Mouse (Mus musculus) limb, embryonic 15.5 days (tissue): Measurements from ENCODE around the gene Cbfb. TPM values are rescaled to one million over a fixed set of nuclear protein-coding genes. Genes with fewer than 3 reads are reported as not detected.

Source experiments
- ATAC-seq: fragments of 200-750 bp; cut with Nextera tagmentation; 2 replicates; pipeline ENCODE4 v1.8.0; 2017; ENCODE audit warnings: low read depth, moderate TSS enrichment; ENCODE audit not compliant: insufficient number of reproducible peaks, low FRiP score, low TSS enrichment
- H3K27ac ChIP-seq: fragments of 300-500 bp; sonication (generic); 2 replicates; pipeline ENCODE4 v1.5.1; 2015; ENCODE audit warnings: moderate library complexity, mild to moderate bottlenecking, inconsistent platforms
- H3K27me3 ChIP-seq: fragments of 300-500 bp; sonication (generic); 2 replicates; pipeline ENCODE4 v1.6.1; 2015; ENCODE audit warnings: inconsistent platforms
- H3K36me3 ChIP-seq: fragments of 300-500 bp; sonication (generic); 2 replicates; pipeline ENCODE4 v1.6.1; 2015; ENCODE audit warnings: inconsistent platforms
- H3K4me1 ChIP-seq: fragments of 300-500 bp; sonication (generic); 2 replicates; pipeline ENCODE4 v1.6.1; 2015; ENCODE audit warnings: inconsistent platforms
- H3K4me2 ChIP-seq: fragments of 300-500 bp; sonication (generic); 2 replicates; pipeline ENCODE4 v1.6.1; 2015; ENCODE audit warnings: mild to moderate bottlenecking, inconsistent platforms
- H3K4me3 ChIP-seq: fragments of 300-500 bp; sonication (generic); 2 replicates; pipeline ENCODE4 v1.5.1; 2015; ENCODE audit warnings: mild to moderate bottlenecking, inconsistent platforms
- H3K9ac ChIP-seq: fragments of 300-500 bp; sonication (generic); 2 replicates; pipeline ENCODE4 v1.6.1; 2015; ENCODE audit warnings: inconsistent platforms
- H3K9me3 ChIP-seq: fragments of 300-500 bp; sonication (generic); 2 replicates; pipeline ENCODE4 v1.6.1; 2016; ENCODE audit warnings: inconsistent platforms
- WGBS: fragments of 180-500 bp; shearing (Covaris S2); methylation state at CpG from one replicate; pipeline ENCODE4 v1.1.7; 2015; 5-methylcytosine and 5-hydroxymethylcytosine counted together
- polyA plus RNA-seq: library from polyadenylated mRNA; unstranded; fragments of >200 nt; fragmentation: Nextera tagmentation; extraction: Ambion mirVana; gene quantifications from 2 replicates; pipeline ENCODE4 v1.2.1, GENCODE M21; 2015

The Cbfb gene
- polyA plus RNA-seq, 1 experiment from 2014 or later = 89.0 TPM

DNA sequence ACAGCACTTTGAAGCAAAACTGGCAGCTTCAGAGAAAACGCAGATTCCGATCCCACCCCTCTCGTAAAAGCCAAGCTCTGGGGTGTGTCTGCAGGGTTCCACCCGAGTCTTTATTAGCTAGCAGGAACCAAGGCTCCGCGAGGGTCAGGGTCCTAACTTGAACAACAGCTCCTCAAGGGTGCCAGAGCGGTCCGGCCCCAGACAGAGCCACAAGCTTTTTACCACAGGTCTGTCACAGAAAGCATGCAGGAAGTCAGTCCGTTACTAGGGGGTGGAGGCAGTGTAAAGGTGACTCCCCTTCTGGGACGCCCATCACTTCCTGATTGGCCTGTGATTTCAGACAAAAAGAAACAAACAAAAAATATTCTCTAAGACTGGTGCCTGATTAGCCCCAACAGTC, 94.7 kb downstream of the Cbfb start:
- peak overlapping the region; percentile 68 for H3K4me3 ChIP-seq
- H3K4me1 ChIP-seq = peaks cover 38% of the 10 kb centered on the region
- no peaks in the 10 kb centered on the region for H3K9me3 ChIP-seq
- ATAC-seq = no peak
- H3K27me3 ChIP-seq = peaks cover 72% of the 10 kb centered on the region
- H3K9ac ChIP-seq = no peak overlapping the region
- H3K36me3 ChIP-seq = no peaks in the 10 kb centered on the region
- H3K27ac ChIP-seq = no peak overlapping the region
- 5% methylated on average over 10 of the region's 10 CpGs for WGBS
- H3K4me2 ChIP-seq = peak overlapping the region; percentile 86

- Histone ChIP-seq H3K9ac (no peak overlapping the region), H3K27me3 (peaks cover 73% of the 10 kb centered on the region), H3K4me3 (no peak overlapping the region), H3K36me3 (no peaks in the 10 kb centered on the region), H3K4me2 (no peak overlapping the region), H3K4me1 (peaks cover 46% of the 10 kb centered on the region), H3K9me3 (no peaks in the 10 kb centered on the region), H3K27ac (no peak overlapping the region)
- WGBS = 36% methylated on average over 13 of the region's 13 CpGs
- no peak for ATAC-seq
Observed at GRCm38 (mm10) chr8:105266775-105267174, 96.3 kb downstream of the Cbfb start.

Other genes with a start within 250 kb of the Cbfb start
- gene Ces2e, start 244.4 kb upstream of the Cbfb start, polyA plus RNA-seq = 0.70 and 1.1 TPM in 2 replicates
- gene Ces2f, start 223.3 kb upstream of the Cbfb start, polyA plus RNA-seq = 0.52 and 1.0 TPM in 2 replicates
- 14.3 and 19.7 TPM in 2 replicates for gene Ces2g, start 209.0 kb upstream of the Cbfb start, polyA plus RNA-seq
- gene Ces2h, start 169.8 kb upstream of the Cbfb start, polyA plus RNA-seq = not detected in 2 replicates
- gene Ces3a, start 122.1 kb upstream of the Cbfb start, polyA plus RNA-seq = not detected in 2 replicates
- not detected in 2 replicates for gene Ces3b, start 86.9 kb upstream of the Cbfb start, polyA plus RNA-seq
- not detected in 2 replicates for gene Ces4a, start 38.9 kb upstream of the Cbfb start, polyA plus RNA-seq
- 25.6 and 28.7 TPM in 2 replicates for gene D230025D16Rik, start 54.5 kb downstream of the Cbfb start, polyA plus RNA-seq
- gene B3gnt9, start 84.5 kb downstream of the Cbfb start, polyA plus RNA-seq = 50.7 and 50.8 TPM in 2 replicates
- gene Tradd, start 93.9 kb downstream of the Cbfb start, polyA plus RNA-seq = 30.8 and 38.0 TPM in 2 replicates
- gene Fbxl8, start 94.0 kb downstream of the Cbfb start, polyA plus RNA-seq = 4.6 and 4.9 TPM in 2 replicates
- 0.33 and 0.41 TPM in 2 replicates for gene Hsf4, start 99.1 kb downstream of the Cbfb start, polyA plus RNA-seq
- gene Nol3, start 105.5 kb downstream of the Cbfb start, polyA plus RNA-seq = 3.1 and 5.3 TPM in 2 replicates
- gene 4931428F04Rik, start 119.2 kb downstream of the Cbfb start, polyA plus RNA-seq = 11.0 and 11.1 TPM in 2 replicates
- 9.0 and 10.6 TPM in 2 replicates for gene Exoc3l, start 125.4 kb downstream of the Cbfb start, polyA plus RNA-seq
- 63.7 and 65.5 TPM in 2 replicates for gene E2f4, start 127.0 kb downstream of the Cbfb start, polyA plus RNA-seq
- 8.9 TPM in 2 replicates for gene Elmo3, start 134.9 kb downstream of the Cbfb start, polyA plus RNA-seq
- gene Lrrc29, start 155.6 kb downstream of the Cbfb start, polyA plus RNA-seq = 1.7 and 1.9 TPM in 2 replicates
- 120 and 129 TPM in 2 replicates for gene Tmem208, start 155.7 kb downstream of the Cbfb start, polyA plus RNA-seq
- 1.6 and 1.8 TPM in 2 replicates for gene Fhod1, start 177.3 kb downstream of the Cbfb start, polyA plus RNA-seq
- gene Slc9a5, start 178.2 kb downstream of the Cbfb start, polyA plus RNA-seq = 2.7 and 2.9 TPM in 2 replicates
- 0.55 and 0.88 TPM in 2 replicates for gene Plekhg4, start 202.6 kb downstream of the Cbfb start, polyA plus RNA-seq
- not detected in 2 replicates for gene Kctd19, start 242.8 kb downstream of the Cbfb start, polyA plus RNA-seq
- 0.37 and 0.53 TPM in 2 replicates for gene Lrrc36, start 242.9 kb downstream of the Cbfb start, polyA plus RNA-seq